Mouse (Mus musculus): ENCODE measurements around the gene Zfp772.
A peak's percentile ranks its signal among the peaks of the same experiment; 100 is the strongest.
"Not testable (repeated sequence)": the region's sequence is repeated elsewhere in the genome, so short reads cannot be mapped to it uniquely, and the experiment has no call there.

Zfp772 gene

DNA sequence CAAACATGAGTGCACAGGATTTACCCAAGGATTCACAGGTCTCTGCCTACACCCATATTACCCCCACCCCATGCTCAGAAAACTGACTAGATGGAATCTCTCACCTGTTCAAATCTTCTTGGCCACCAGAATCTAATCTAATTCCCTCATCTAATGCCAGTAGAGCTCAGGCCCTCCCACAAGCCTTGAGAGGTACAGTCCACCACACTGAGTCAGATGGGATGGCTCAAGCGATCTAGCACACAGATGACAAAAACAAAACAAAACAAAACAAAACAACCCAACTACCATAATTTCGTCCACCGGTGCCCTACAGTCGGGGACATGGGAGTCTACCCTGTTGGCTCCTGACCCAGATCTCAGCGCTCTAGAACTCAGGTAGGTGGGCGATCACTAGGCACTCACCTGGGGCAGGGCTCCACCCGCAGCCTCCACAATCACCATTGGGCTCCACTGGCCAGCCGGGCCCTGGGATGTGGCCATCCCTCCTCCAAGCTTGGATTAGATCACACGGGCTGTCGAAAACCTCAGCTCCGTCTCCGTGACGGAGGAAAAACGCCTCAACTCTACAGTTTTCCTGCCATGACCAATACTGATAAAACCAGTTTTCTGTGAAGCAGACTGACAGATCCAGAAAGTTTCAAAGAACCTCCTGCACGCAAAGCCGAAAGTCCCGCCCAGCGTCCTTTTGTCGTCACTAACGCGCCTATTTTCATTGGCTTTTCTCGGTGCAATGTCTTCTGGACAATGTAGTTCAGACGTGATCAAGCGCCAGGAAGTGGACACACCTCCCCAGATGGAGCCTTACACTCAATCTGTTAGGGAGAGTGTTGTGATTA lies at the start of gene Zfp772:
Gene Zfp772 (minus strand): TSS at position 686 of the 839 bp plus-strand sequence.
- peak; percentile 7 for DNase-seq (ENCODE audit: low spot score)

DNA sequence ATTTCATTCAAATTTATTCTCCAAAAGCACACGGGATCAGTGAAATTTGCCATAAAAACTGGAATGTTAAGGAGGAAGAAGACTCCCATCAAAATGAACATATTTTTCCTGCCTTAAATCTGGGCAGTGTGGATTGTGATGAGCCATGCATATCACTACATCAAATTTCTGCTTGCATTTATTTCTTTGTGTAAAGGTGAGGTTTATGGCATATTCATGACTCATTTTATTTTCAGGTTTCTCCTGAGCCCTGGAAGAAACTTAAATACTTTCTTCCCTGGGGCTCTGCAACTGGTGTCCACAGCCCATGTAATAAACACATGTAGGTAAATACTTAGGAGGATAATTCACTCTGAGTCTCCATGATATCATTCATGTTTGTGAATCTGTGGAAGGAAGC lies 37.4 kb upstream of the Zfp772 start, which contains the start of gene Vmn2r29:
Gene Vmn2r29 (minus strand): TSS at position 101 of the 400 bp plus-strand sequence.
- not testable (repeated sequence) for DNase-seq (ENCODE audit: low spot score)

DNA sequence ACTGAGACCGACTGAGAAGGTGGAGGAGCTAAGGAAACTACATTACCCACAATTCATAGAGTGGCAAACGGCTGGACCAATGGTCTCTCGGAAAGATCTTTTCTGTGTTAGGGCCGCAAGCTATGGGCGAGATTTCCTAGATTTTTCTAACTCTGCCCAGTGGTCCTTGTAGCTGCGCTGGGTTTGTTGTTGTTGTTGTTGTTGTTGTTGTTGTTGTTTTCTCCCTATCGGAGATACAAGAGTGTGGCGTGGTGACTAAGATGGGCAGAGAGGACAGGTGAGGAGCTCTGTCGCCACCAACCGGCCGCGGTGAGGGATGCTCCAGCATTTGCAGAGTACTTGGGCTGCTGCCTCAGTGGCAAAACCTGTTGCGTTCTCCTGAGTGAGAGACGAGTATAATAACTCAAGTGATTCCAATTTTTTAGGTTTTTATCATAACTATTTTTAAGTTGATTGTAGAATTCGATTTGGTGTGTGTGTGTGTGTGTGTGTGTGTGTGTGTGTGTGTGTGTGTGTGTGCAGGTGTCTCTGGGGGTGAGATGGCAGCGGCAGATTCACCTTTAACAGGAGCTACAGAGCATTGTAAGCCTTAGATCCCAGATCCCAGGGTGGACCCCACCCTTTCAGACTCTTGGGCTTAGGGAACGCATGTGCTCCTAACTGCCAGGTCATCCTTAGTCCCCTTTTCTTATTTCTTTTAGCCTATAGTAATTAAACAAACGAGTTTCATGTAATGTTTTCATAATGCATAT lies 21.4 kb downstream of the Zfp772 start:
- DNase-seq (ENCODE audit: low spot score): peak; percentile 27

DNA sequence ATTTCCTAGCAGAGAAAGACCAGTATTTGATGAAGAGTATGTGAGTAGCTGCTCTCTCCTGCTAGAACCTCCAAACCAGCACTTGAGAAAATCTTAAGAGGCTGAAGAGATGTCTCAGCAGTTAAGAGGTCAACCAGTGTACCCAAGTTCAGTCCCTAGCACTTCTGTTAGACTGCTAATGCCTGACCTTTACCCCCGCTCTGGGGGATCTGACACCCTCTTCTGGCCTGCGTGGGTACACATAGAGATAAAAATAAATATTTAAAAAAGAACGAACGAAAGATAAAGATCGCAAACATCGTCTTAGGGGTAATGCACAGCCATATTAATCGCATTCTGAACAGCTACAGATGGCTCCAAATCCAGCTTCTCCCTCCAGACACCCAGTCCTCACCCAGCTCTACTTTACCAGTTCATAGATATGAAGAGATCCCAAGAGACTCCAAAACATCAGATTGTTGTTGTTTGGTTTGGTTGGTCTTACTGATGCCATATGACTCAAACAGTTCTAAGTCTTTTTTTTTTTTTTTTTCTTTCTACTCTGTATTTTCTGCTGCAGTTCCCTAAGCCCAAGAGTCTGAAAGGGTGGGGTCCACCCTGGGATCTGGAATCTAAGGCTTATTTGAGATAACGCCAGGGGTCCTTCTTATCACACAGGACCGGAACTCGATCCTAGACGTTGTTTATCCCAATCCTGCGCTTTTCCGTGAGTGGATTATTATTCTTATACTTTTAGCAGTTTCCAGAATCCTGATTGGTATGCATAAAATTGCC lies 22.2 kb downstream of the Zfp772 start:
- DNase-seq (ENCODE audit: low spot score): no peak

DNA sequence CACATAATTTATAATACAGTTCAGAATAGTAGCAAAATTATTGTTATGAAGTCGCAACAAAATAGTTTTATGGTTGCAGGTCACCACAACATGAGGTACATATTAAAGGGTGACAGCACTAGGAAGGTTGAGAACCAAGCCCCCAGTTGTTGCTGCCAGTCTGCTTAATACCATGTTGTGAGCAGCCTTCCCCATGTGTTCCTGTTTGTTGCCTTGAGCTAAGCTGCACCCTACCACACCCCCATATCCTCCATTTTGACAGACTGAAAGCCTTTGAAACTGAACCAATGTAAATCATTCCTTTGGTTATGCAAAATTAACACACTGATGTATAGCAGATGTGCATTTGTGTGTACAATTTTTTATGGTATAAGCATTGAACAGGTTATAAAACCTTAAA lies 23.9 kb downstream of the Zfp772 start:
- no peak for DNase-seq (ENCODE audit: low spot score)

DNA sequence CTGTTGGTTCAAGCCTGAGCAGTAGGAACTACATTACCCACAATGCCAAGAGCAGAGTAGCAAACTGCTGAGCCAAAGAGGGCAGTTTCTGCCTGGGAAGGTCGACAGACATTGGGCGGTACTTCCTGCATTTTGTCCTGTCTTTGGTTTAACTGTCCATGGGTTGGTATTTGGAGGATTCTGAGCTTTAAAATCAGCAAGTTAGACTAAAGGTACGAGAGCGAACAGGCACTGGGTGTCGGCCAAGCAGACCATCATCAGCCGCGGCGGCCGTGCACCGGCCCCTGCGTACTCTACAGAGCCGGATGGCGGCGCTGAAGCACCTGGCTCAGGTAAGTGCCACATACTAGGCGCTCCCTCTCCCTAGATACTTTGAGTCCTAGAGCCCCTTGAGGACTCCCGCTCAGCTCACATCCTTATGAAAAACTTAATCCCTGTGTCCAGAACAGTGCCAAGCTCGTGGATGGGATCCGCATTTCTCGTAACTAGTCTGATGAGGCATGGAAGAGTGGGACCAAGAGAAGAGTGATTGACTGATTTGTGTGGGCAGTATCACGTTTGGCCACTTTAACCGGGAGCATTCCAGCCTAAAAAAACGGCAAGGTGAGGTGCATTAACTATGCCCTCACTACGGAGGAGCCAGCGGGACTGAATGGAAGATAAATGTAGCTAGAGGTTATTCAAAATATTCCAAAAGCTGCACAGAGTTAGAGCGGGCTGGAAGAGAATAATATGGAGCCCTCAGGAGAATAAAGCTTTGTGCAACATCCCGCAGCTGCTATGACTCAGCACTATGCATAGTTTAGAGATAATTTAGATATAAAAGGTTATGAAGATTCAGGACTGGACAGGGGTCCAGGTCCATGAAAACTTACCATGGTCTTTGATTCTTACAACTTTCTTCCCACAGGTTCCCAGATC lies 38.3 kb downstream of the Zfp772 start, which contains the start of gene Zfp418:
Gene Zfp418 (plus strand): TSS at position 104 of the 921 bp plus-strand sequence.
- DNase-seq (ENCODE audit: low spot score): peak; percentile 13

All from ovary, postnatal 10 days (tissue).